Mouse (Mus musculus) retina, postnatal 7 days (tissue): Measurements from ENCODE around the gene Helt.
"Not testable (repeated sequence)": the region's sequence is repeated elsewhere in the genome, so short reads cannot be mapped to it uniquely, and the experiment has no call there.

ENCODE experiments used
- DNase-seq: peaks from one replicate; pipeline ENCODE4 v3.0.0-alpha.2; 2012; ENCODE audit warnings: low read depth, low spot score

Helt gene

DNA sequence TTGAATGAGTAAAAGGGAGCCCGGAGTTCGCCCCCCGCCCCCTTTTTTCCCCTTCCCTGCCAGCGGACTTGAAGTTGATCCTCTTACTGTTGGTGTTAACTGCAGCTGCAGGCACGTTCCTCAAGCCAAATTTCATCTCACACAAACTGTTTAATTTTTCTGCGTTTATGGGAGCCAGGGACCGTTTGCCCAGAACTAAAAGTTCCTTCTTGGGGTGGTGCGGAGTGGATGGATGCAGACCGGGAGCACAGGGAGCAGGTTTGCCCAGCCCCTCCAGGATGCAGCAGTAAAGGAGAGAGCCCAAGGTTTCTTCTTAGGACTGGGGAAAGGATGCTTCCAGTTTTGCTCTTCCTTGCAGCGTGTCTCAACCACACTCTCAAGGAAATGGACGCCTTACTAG, 2.1 kb upstream of the Helt start:
- no peak for DNase-seq

DNA sequence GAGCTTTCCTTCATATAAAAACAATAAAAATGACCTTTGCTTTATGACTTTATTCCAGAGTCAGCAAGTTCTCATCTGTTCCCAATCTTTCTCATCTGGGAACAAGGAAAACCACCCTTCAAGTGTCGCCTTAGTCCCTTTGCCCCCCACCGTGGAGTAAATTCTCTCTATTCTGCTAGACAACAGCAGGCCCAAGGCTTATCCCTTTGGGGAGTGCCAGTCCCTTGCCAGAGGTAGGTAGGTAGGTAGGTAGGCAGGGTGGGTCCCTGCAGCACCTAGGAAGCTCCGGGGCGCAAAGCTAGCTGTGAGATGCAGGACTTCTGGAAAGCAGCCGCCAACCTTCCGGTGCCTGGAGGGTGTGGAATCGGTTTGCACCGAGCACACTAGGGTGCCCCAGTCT, 1.5 kb upstream of the Helt start:
- DNase-seq = no peak

DNA sequence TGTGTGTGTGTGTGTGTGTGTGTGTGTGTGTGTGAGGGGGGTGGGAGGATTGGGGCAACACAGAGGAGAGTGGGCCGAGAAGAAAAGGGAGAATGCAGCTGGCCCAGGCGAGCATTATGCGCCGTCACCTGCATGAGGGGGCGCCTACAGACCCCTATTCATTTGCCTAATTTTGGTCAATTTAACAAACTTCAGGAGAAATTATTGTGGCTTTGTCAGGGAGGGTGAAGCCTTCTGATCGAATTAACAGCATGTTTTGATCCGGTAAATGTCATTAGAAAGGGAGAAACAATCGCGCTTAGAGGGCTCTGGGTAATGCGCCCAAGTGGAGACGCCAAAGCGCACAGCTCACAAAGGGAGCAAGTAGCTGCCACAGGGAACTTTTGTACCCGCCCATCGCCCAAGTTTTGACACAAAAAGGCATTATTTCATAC, 647 bp upstream of the Helt start:
- DNase-seq = no peak

- no peak for DNase-seq
Measured at GRCm38 (mm10) chr8:46293741-46294151, 725 bp downstream of the Helt start.

- DNase-seq = no peak
Measured at GRCm38 (mm10) chr8:46293201-46293600, 1.3 kb downstream of the Helt start.

GRCm38 (mm10) chr8:46291931-46292675, 2.4 kb downstream of the Helt start:
- DNase-seq = no peak

DNA sequence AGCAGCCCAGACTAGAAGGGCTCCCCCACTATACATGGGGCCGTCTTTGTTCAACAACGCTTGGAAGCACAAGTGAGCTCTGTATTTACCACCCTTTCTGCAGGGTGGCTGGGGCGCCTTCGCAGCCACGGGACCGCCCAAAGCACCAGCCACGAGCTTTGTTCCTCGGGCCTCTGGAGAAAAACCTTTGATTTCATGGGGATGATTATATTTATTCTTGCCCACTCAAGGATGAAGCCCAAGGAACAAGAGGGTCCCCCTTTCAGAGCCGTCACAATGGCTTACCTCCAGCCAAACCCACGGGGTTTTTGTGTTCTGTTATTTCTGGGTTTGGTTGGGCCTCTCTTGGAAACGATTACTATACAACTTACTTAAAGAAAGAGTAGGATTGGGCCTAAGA, 5.2 kb downstream of the Helt start:
- no peak for DNase-seq

- no peak for DNase-seq
Measured at GRCm38 (mm10) chr8:46288021-46288420, 6.5 kb downstream of the Helt start.

DNA sequence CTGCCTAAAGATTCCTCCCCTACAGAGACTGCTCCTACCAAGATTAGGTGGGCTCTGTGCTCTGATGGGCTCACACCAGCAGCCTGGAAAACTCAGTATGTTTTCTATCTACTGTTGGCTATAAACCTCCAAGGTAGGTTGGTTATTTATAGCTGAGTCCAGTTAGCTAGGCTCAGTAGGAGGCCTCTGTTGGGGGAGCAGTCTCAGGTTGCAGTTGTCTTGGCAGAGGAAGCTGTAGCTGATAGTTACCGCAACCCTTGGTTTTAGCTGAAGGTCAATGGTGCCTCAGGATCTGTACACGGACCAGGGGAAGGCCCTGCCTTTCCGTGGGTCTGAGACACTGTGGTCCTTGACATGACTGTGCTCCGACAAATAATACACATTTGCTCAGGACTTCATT, 8.5 kb downstream of the Helt start:
- no peak for DNase-seq

- DNase-seq = peak; percentile 34
Measured at GRCm38 (mm10) chr8:46281536-46281935, 12.9 kb downstream of the Helt start.

DNA sequence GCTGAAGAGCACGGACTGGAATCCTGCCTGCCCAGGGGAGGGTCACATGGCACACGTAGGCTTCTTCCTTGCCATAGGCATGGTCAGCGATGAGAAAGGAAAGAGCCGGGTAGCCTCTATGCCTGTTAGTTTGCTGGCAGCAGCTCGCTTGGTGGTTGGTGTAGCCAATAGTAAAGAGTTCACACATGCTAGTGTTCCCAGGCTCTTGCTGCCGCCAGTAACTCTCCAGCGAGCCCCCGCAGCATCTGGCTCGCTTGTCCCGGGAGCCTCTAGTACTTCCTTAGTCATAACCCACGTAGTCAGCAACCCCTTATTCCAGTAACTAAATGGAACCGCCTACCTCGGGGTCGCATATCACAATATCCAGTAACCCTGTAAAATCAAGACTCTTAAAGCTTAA, 17.5 kb downstream of the Helt start:
- no peak for DNase-seq

GRCm38 (mm10) chr8:46270741-46271140, 23.7 kb downstream of the Helt start:
- DNase-seq = no peak

DNA sequence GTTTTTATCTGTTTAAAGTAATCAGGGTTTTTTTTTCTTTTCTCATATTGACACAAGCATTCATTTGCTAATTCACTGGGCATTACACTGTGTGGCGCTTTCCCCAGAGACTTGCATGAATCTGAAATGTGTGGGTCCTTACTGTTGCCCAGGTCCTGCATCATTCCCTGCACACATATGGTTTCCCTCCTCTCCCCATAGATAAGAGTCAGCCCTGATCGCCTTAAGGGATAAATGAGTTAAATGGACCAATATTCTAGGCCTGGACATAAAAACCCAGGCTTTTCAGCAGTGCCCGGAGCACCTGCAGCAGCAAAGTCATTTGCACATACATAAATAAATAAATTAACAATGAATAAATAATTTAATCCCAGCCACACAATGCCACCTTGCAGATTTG, 24.3 kb downstream of the Helt start:
- no peak for DNase-seq

- DNase-seq = no peak
Measured at GRCm38 (mm10) chr8:46266801-46267200, 27.7 kb downstream of the Helt start.

DNA sequence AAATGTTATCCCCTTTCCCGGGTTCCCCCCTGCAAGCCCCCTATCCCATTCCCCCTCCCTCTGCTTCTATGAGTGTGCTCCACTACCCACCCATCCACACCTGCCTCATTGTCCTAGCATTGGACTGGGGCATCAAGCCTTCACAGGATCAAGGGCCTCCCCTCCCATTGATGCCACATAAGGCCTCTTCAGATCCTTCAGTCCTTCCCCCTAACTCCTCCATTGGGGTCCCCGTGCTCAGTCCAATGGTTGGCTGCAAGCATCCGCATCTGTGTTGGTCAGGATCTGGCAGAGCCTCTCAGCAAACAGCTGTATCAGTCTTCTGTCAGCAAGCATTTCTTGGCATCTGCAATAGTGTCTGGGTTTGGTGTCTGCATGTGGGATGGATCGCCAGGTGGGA, 30.3 kb downstream of the Helt start:
- not testable (repeated sequence) for DNase-seq

GRCm38 (mm10) chr8:46257921-46258682, 36.4 kb downstream of the Helt start:
- no peak for DNase-seq

DNA sequence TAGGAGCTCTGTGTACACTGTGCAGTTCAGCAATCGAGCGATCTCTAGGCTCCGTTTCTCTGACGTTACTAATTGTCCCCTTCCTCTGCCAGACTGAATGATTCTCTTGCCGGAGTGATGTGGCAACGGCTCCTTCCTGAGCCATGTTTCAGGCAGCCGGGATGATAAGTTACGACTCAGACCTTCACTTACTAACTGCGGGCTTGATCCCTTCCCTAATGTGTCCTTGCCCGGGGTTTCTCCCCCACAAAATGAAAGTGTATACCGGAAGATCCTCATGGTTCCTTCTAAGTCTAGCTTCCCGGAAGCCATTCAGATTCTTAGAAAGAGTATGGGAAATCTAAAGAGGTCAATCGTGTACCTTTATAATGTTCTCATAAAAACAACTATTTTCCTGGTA, 42.0 kb downstream of the Helt start:
- no peak for DNase-seq

DNA sequence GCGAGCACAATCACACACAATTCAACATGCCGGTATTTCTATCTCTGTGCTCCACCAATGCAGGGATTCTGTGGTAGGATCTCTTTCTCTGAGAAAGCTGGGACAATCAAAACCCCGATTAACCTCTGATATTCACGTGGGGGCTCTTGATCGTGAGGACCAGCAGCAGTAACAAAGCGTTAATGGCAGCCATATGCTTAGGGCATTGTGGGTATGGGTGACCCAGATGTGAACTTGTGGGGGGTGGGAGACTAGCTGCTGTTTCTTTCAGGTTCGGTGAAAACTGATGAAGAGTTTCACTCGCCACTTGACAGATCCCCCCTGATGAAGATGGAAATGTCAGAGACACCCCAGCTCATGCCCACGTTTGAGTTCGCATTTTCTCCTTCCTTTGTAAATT, 42.9 kb downstream of the Helt start:
- no peak for DNase-seq

GRCm38 (mm10) chr8:46246346-46246745, 48.1 kb downstream of the Helt start:
- DNase-seq = no peak

DNA sequence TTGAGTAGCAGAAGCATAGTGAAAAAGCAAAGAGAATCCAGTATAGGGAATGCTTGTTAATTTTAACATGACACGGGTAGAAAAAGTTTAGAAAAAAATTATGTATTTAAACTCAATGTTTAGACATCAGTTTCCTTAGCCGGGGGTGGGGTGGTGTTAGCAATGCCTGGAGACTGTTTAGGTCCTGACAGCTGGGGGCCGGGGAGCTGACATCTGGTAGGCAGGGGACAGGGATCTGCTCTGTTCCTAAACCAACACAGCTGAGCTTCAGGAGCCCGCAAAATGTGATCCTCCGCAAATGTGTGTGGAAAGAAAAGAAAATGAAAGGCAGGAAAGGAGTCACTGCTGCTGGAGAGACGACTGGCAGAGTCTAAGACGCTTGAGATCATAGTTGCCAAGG, 51.5 kb downstream of the Helt start:
- no peak for DNase-seq
